Mouse (Mus musculus) urinary bladder, postnatal 4 days (tissue): ENCODE results near the gene Dapp1.
"Not testable (repeated sequence)": the region's sequence is repeated elsewhere in the genome, so short reads cannot be mapped to it uniquely, and the experiment has no call there.

Experiments used
- DNase-seq, 2 experiments: peaks; one replicate each; pipeline ENCODE4 v3.0.0; 2021 to 2022; ENCODE audit warnings: low spot score in 2 of 2

Gene Dapp1

GRCm38 (mm10) chr3:137989405-137989804 lies 8.1 kb upstream of the Dapp1 start:
- DNase-seq = no peak

GRCm38 (mm10) chr3:137980435-137981381 lies 637 bp downstream of the Dapp1 start:
- no peak for DNase-seq

DNA sequence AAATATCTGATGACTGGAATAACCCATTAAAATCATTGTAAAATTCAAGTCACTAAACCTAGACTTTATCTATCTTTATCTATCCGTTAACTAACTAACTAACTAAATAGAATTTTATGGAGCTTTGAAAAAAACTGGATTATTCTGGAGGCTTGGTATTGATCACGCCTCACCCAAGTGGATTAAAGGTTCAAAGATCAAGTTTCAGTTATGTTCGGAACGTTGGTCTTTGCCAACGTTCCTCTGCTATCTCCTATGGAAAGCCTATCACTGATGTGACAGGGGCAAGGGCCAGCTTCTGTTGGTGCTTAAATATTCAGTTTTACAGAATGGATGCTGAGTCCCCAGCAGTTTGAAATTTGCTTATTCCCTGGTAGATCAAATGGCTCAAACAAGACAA lies 3.1 kb downstream of the Dapp1 start:
- no peak for DNase-seq

DNA sequence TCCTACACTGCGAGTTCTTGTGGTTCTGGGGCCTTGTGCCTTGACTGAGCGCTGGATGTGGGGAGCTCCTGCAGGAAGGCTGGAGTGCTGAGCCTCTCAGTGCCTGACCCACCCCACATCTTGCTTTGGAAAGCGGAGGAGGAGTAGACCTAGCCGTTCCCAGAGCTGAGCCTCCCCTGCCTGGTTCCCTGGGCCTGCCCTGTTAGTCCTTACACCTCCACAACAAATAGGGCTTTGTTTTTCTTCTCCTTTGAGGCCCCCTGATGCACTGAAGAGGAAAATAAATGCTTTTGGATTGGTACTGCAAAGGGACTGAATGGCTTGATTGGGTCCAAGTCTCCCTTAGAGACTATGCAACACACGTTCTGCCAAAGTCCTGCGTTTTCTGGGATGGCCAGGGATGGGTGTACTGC lies 3.7 kb downstream of the Dapp1 start:
- DNase-seq = no peak

DNA sequence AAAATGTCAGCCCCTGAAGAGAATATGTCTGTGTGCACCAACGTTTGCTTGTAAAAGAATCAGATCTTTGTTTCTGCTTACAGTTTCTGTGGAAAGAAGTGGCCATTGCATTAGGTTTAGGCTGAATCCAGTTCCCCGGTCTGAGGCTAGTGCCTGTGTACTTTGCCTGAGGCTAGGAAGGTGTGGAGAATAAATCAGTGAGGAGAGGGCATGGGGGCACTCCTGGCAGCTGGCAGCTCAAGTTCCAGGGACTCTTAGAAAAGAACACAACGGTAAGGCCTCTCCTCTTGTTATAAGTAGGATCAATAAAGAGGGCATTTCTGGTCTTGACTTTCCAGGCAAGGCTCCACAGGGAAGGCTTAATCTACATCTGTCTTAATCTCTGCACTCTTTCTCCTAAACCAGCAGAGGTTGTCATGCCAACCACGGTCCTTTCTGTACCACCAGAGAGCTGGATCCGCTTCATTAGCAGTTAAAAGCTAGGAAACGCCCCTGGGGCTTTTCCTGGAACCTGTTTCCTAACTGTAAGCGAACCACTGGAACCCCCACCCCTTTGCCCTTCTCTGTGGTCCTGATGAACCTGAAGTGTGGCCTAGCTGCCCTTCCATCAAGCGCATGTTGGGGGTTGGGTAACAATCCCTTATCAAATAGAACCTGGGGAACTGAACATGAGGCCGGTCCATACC lies 4.3 kb downstream of the Dapp1 start:
- DNase-seq = no peak

DNA sequence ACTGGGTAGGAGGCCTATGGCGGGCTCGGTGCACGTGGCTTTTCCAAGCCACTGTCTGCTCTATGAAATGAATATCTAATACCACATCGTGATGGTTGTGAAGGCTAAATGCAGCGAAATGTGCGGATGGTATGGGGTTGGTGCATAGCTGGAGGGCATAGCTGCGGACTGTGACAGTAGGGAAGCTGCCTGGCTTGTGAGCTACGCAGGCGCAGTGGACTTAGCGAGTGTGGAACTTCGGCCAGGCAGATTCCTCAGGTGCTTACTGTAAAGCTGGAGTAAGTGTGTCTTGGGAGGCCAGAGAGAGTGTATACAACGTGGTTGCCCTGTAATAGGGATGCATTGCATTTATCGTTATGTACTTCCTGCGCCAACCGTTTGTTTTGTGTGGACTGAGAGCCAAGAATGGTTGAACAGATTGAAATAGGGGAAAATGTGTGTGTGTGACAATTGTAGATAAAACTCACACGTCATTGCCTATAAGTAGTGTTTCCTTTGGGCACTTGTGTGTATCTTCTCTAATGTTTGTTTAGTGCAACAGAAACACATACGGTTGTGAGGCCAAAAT lies 5.4 kb downstream of the Dapp1 start:
- no peak for DNase-seq

DNA sequence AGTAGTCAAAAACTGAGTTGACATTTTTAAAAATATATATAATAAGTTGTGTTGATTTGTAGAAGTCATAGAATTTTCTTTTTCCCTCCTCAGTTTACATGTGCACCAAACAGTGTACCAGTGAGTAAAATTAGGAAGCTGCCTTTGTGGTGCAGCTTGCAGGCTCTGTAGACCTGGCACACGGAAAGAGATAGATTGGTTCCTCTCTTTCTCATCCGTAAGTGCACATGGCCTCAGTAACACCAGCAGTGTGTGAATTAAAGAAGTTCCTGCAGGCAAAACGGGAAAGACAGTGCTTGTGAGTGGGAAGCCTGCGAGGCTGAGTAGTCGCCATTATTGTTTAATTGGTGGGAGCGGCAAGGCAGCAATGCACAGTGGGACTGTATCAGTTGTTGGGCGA lies 5.9 kb downstream of the Dapp1 start:
- no peak for DNase-seq

GRCm38 (mm10) chr3:137974306-137974705 lies 7.0 kb downstream of the Dapp1 start:
- no peak for DNase-seq

DNA sequence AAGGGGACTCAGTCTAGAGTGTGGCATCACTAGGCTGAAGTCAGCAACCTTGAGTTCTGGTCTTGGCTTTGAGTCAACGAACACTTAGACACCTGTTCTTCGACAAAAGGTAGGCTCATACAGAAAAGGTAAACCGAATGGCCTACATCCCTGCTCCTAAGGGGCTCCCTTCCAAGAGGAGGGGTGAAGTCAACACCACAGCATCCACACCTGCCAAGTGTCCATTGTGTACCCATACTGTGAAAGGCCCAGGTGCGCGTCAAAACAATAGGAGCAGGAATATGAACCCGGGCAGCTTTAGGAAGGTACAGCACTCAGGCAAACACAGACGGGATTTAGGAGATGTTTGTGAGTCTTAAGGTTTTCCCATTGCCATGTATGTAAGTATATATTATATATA lies 8.4 kb downstream of the Dapp1 start:
- DNase-seq = no peak

- no peak for DNase-seq
These were observed 9.1 kb downstream of the Dapp1 start for GRCm38 (mm10) chr3:137972224-137972623.

DNA sequence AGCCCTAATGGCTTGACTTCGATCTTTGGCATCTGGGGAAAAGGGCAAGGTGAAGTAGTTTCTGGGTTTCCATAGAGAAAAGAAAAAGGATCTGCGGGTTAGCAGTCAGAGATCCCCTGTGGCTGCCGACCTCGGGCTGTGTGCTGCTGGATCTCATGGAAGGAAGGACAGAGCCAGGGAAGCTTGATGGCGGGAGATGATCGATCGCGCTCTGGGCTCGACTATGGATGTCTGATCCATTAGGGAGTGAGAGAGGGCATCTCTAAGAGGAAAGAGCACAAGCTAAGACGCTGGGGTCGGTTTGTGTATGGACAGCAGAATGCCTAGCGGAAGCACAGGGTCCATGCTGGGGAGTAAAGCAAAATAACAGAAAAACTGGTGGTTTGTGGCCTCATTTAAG lies 11.4 kb downstream of the Dapp1 start:
- no peak for DNase-seq

DNA sequence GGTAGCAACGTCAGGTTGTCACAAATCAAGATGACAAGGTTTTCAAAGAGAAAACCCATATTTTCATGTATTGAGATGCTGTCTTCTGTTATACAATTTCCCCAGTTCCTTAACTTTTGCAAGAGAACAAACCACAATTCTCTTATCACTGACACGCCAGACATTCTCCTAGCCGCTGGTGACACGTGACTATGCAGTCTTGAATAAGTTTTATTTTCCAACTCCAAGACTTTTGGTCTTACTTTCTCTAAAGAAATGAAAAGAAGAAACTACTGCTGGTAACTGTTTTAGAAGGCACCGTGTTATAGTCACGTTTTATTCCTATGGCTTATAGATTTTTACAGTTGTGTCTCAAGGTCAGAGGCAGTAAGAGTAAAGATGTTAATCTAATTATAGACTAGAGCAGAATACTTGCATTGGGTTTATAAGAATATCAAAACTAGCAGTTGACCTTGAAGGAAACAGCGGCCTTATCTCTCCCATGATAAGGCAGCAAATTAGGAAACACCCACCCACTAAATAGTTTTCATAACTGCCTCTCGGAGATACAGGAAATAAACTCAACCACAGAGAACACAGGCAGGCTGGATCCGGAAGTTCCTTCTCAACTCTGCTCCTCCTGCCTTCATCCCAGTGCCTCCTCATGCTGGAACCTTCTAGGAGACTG lies 12.4 kb downstream of the Dapp1 start:
- DNase-seq = no peak

GRCm38 (mm10) chr3:137968105-137968819 lies 13.1 kb downstream of the Dapp1 start:
- no peak for DNase-seq

DNA sequence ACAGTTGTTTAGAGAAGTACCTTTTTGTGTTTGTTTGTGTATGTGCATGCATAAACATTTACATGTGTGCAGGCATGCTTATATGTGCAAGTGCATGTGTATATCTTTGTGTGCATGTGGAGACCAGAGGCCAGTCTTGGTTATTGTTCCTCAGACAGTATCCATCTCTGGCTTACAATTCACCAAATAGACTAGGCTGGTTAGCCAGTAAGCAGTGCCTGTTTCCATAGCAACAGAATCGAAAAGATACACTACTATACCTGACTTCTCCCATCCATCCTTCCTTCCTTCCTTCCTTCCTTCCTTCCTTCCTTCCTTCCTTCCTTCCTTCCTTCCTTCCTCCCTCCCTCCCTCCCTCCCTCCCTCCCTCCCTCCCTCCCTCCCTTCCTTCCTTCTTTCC lies 17.3 kb downstream of the Dapp1 start:
- not testable (repeated sequence) for DNase-seq

- no peak for DNase-seq
These were observed 17.8 kb downstream of the Dapp1 start for GRCm38 (mm10) chr3:137963508-137963907.

GRCm38 (mm10) chr3:137961736-137962385 lies 19.5 kb downstream of the Dapp1 start:
- DNase-seq = no peak

DNA sequence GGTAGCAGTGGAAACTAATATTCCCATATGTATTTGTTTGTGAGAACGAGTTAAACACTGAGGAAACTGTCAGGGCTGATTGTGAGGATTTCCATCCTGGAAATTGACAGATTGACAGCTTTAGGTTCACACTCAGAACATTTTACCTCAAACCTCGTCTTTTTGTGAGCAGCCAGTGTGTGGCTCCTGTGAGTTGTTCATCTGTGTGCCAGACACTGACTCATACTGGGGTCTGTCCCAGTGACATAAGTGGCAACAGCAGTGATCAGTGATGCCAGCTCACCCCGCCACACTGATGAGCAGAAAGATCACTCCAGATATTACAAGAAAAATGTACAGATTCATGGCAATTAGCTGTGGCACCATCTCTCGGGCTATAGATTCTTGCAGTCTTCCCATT lies 21.9 kb downstream of the Dapp1 start:
- DNase-seq = no peak

DNA sequence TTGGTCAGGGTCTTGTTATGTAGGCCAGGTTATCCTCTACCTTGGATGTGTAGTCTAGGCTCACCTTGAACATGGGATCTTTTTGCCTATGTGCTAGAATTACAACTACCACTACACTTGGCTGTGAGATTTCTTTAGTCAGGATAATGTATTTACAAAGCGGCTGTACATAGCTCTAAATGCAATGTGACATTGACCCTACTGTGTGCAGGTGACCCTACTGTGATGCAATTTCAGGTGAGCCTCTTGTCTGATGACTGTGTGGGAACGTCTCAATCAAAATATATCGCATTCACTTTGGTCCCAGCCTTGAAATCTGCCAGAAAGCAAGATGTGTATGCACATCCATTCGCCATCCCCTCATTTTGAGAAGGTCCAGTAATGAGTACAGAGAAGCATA lies 23.0 kb downstream of the Dapp1 start:
- DNase-seq = no peak

DNA sequence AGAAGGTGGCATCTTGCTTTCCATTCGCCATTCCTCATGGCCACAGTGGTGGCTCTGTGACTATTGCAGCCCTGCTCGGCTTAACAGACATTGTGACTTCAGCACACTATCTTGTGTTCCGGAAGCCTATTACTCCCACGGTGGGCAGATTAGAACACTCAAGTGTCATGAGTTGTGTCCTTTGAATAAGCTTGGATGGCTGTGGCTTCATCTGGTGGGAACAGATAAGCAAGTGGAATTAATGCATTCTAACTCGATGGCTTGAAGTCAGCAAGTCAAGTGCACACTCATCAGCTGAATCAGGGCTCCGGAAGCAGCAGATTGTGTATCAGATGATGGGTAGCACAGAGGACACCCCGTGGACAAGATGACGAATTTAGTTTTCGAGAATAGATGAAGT lies 23.5 kb downstream of the Dapp1 start:
- no peak for DNase-seq

DNA sequence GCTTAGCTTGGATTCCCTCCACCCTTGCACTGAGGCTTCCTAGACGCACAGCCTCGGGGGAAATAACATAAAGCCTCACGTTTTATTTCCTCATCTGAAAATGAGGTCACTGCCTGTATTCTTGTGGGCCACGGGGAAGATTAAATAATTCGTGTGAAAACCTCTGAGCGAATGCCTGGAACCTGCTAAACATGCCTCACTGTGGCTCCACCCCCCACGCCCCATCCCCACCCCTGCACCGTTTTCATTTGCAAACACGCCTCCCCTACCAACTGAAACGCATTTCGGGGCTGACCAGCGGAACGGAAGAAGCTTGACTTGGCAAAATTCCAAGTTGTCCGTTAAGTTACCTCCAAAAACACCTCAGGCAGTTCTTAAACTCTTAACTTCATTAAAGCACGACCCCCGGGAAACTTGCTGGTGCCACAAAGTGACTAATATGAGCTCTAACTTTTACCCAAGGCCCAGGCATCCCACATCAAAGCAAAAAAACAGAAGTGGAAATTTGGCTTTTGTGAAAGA lies 25.7 kb downstream of the Dapp1 start:
- DNase-seq = no peak
